Mouse (Mus musculus) G1E (cell line): Measurements from ENCODE around the gene Stat5b.

Experiments used
- CTCF ChIP-seq: IDR thresholded peaks from 2 replicates; pipeline ENCODE4 v1.5.1; 2012; ENCODE audit warnings: low read depth, low read length, inconsistent platforms, mixed read lengths
- GATA1 ChIP-seq: IDR thresholded peaks from 2 replicates; pipeline ENCODE4 v1.6.1; 2012; ENCODE audit warnings: borderline replicate concordance, low read length, inconsistent platforms, mixed read lengths
- TAL1 ChIP-seq: conservative IDR thresholded peaks from 2 replicates; pipeline ENCODE4 v1.6.1; 2012; ENCODE audit warnings: low read depth, low read length, inconsistent platforms, mixed read lengths

- TF ChIP-seq CTCF (no peak), TAL1 (no peak), GATA1 (no peak)
Observed at GRCm38 (mm10) chr11:100756476-100756875, 94.0 kb downstream of the Stat5b start.
